Mouse (Mus musculus) cerebellum, adult 2 months (tissue): ENCODE measurements at regions not wholly inside any gene's neighbourhood (a gene's known extent, or its start where the extent isn't known, plus 50 kb on each side); places are given as distances from the start of the nearest gene placed in this dataset.

Experiments
- DNase-seq, 2 experiments: peaks; one replicate each; pipeline ENCODE4 v3.0.0; 2021
- H3K27ac ChIP-seq: fragments of 200-500 bp; 2 replicates; pipeline ENCODE4 v1.5.1; 2012; ENCODE audit warnings: low read length, control low read depth, inconsistent platforms; ENCODE audit not compliant: insufficient read depth
- H3K27me3 ChIP-seq: fragments of 200-500 bp; 2 replicates; pipeline ENCODE4 v1.6.1; 2012; ENCODE audit warnings: inconsistent platforms, mild to moderate bottlenecking, low read length, moderate library complexity; ENCODE audit not compliant: control insufficient read depth, insufficient read depth
- H3K4me1 ChIP-seq: fragments of 200-500 bp; 2 replicates; pipeline ENCODE4 v1.6.1; 2011; ENCODE audit warnings: low read length; ENCODE audit not compliant: control insufficient read depth, insufficient read depth
- H3K4me3 ChIP-seq: fragments of 200-500 bp; replicated peaks from 2 replicates; pipeline ENCODE3; 2011; ENCODE audit warnings: mild to moderate bottlenecking, low read depth, low read length, control low read depth; ENCODE audit not compliant: insufficient read depth
- CTCF ChIP-seq: fragments of 200-500 bp; IDR thresholded peaks from 2 replicates; pipeline ENCODE4 v1.5.1; 2011; ENCODE audit warnings: low read depth, mild to moderate bottlenecking, control low read depth, low read length, moderate library complexity, borderline replicate concordance; ENCODE audit not compliant: insufficient read depth
- POLR2A ChIP-seq: fragments of 200-500 bp; IDR thresholded peaks from 2 replicates; pipeline ENCODE4 v1.6.1; 2011; ENCODE audit warnings: low read length, control low read depth, borderline replicate concordance; ENCODE audit not compliant: insufficient read depth
- WGBS: fragments of 180-500 bp; shearing (Covaris S2); methylation state at CpG from one replicate; pipeline ENCODE4 v1.1.7; 2018; 5-methylcytosine and 5-hydroxymethylcytosine counted together

DNA sequence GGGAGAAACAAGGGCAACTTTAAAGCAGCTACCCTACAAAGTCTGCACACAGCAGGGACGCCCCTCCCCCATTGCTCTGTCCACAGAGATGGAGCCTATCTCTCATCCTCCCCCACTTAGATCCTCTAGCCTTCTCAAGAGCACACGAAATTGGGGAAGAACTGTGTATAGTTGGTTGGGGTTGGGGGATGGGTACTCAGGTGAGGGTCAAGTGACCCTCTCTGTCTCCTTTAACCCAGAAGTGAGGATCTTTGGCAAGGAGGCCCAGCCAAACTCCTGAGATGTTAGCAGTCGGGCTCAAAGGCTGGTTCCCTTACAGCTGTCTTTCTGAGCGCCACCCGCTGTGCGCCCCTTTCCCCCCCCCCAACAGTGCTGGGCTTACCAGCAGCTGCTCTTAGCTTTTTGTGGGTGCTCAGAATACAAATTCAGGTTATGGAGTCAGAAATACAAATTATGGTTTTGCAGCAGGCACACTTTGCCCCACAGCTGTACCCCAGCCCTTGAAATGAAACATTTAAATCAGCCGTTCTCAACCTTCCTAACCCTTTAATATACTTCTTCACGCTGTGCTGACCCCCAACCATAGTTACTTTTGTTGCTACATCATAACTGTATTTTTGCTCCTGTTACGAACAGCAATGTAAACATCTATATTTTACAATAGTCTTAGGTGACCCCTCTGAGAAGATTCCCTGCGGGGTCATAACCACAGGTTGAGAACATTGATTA is 50.1 kb upstream of the Smndc1 start:
- H3K4me1 ChIP-seq: peaks cover 11% of the 10 kb centered on the region
- H3K27ac ChIP-seq: no peak overlapping the region
- H3K27me3 ChIP-seq: no peaks in the 10 kb centered on the region
- no peak for TF ChIP-seq POLR2A
- TF ChIP-seq CTCF: no peak
- no peak overlapping the region for H3K4me3 ChIP-seq
- WGBS: 61% methylated on average over 10 of the region's 10 CpGs
- no peak for DNase-seq
